Mouse (Mus musculus) midbrain, embryonic 12.5 days (tissue): ENCODE data around the gene Jak1. TPM values are rescaled to one million over a fixed set of nuclear protein-coding genes. Genes with fewer than 3 reads are reported as not detected.

Experiments used
- ATAC-seq: fragments of 200-750 bp; cut with Nextera tagmentation; 2 replicates; pipeline ENCODE4 v1.8.0; 2017; ENCODE audit warnings: low read depth, moderate TSS enrichment, moderate library complexity; ENCODE audit not compliant: low FRiP score
- H3K27ac ChIP-seq: fragments of 300-500 bp; sonication (generic); replicated peaks from 2 replicates; pipeline ENCODE4 v1.5.1; 2016; ENCODE audit warnings: mild to moderate bottlenecking
- H3K27me3 ChIP-seq: fragments of 300-500 bp; sonication (generic); 2 replicates; pipeline ENCODE4 v1.6.1; 2016; ENCODE audit warnings: mild to moderate bottlenecking
- H3K36me3 ChIP-seq: fragments of 300-500 bp; sonication (generic); 2 replicates; pipeline ENCODE4 v1.6.1; 2016
- H3K4me1 ChIP-seq: fragments of 300-500 bp; sonication (generic); 2 replicates; pipeline ENCODE4 v1.6.1; 2016
- H3K4me2 ChIP-seq: fragments of 300-500 bp; sonication (generic); replicated peaks from 2 replicates; pipeline ENCODE4 v1.6.1; 2016; ENCODE audit warnings: mild to moderate bottlenecking, moderate library complexity
- H3K4me3 ChIP-seq: fragments of 300-500 bp; sonication (generic); 2 replicates; pipeline ENCODE4 v1.5.1; 2016; ENCODE audit warnings: mild to moderate bottlenecking
- H3K9ac ChIP-seq: fragments of 300-500 bp; sonication (generic); replicated peaks from 2 replicates; pipeline ENCODE4 v1.6.1; 2016; ENCODE audit warnings: mild to moderate bottlenecking, moderate library complexity
- H3K9me3 ChIP-seq: fragments of 300-500 bp; sonication (generic); 2 replicates; pipeline ENCODE4 v1.6.1; 2016; ENCODE audit warnings: mild to moderate bottlenecking
- WGBS: fragments of 180-500 bp; shearing (Covaris S2); methylation state at CpG from one replicate; pipeline ENCODE4 v1.1.7; 2016; 5-methylcytosine and 5-hydroxymethylcytosine counted together
- polyA plus RNA-seq: library from polyadenylated mRNA; unstranded; fragments of >200 nt; fragmentation: Nextera tagmentation; extraction: Ambion mirVana; gene quantifications from 2 replicates; pipeline ENCODE4 v1.2.1, GENCODE M21; 2016

Jak1 gene
- polyA plus RNA-seq = 51.5 and 52.6 TPM in 2 replicates

GRCm38 (mm10) chr4:101264741-101265513 lies at the start of gene Jak1:
Gene Jak1, minus strand, starts transcription at chr4:101265282.
- Histone ChIP-seq H3K9me3 (no peaks in the 10 kb centered on the region), H3K4me2 (peak within 1 kb of the TSS; percentile 80), H3K9ac (peak within 1 kb of the TSS; percentile 87), H3K4me1 (0 out of 2 replicates have a peak, but pooled peaks cover 3% of the 10 kb centered on the region), H3K4me3 (peak within 1 kb of the TSS; percentile 96), H3K27ac (peak within 1 kb of the TSS; percentile 81), H3K36me3 (no peaks in the 10 kb centered on the region), H3K27me3 (0 out of 2 replicates have a peak, but pooled peaks cover 7% of the 10 kb centered on the region)
- WGBS = under 1% methylated on average over 82 of the region's 84 CpGs
- peak; percentile 98 for ATAC-seq

GRCm38 (mm10) chr4:101312055-101312454 lies 47.0 kb upstream of the Jak1 start:
- ATAC-seq = no peak
- 83% methylated on average over 6 of the region's 6 CpGs for WGBS
- no peaks in the 10 kb centered on the region for H3K4me1 ChIP-seq
- H3K27me3 ChIP-seq = peaks cover 11% of the 10 kb centered on the region; the same call in 1 of the 2 replicates
- no peak overlapping the region for H3K4me2 ChIP-seq
- no peak overlapping the region for H3K9ac ChIP-seq
- no peaks in the 10 kb centered on the region for H3K9me3 ChIP-seq
- H3K4me3 ChIP-seq = no peak overlapping the region
- H3K27ac ChIP-seq = no peak overlapping the region
- H3K36me3 ChIP-seq = no peaks in the 10 kb centered on the region

GRCm38 (mm10) chr4:101308166-101308565 lies 43.1 kb upstream of the Jak1 start:
- Histone ChIP-seq H3K9ac (no peak overlapping the region), H3K4me2 (no peak overlapping the region), H3K27me3 (0 out of 2 replicates have a peak, but pooled peaks cover 8% of the 10 kb centered on the region), H3K27ac (no peak overlapping the region), H3K4me1 (no peaks in the 10 kb centered on the region), H3K9me3 (no peaks in the 10 kb centered on the region), H3K4me3 (no peak overlapping the region), H3K36me3 (no peaks in the 10 kb centered on the region)
- WGBS = 92% methylated on average over 4 of the region's 4 CpGs
- ATAC-seq = no peak

- ATAC-seq = no peak
- H3K4me3 ChIP-seq = no peak overlapping the region
- no peak overlapping the region for H3K4me2 ChIP-seq
- no peak overlapping the region for H3K9ac ChIP-seq
- H3K27ac ChIP-seq = no peak overlapping the region
- H3K36me3 ChIP-seq = no peaks in the 10 kb centered on the region
- H3K27me3 ChIP-seq = 0 out of 2 replicates have a peak, but pooled peaks cover 5% of the 10 kb centered on the region
- no peaks in the 10 kb centered on the region for H3K9me3 ChIP-seq
- 80% methylated on average over 4 of the region's 4 CpGs for WGBS
- no peaks in the 10 kb centered on the region for H3K4me1 ChIP-seq
Observed at GRCm38 (mm10) chr4:101307286-101307685, 42.2 kb upstream of the Jak1 start.

GRCm38 (mm10) chr4:101306132-101306915 lies 41.2 kb upstream of the Jak1 start:
- 0 out of 2 replicates have a peak, but pooled peaks cover 2% of the 10 kb centered on the region for H3K27me3 ChIP-seq
- H3K4me3 ChIP-seq = no peak overlapping the region
- H3K4me1 ChIP-seq = no peaks in the 10 kb centered on the region
- ATAC-seq = no peak
- no peak overlapping the region for H3K27ac ChIP-seq
- no peaks in the 10 kb centered on the region for H3K9me3 ChIP-seq
- H3K36me3 ChIP-seq = no peaks in the 10 kb centered on the region
- no peak overlapping the region for H3K4me2 ChIP-seq
- WGBS = 62% methylated on average over 8 of the region's 8 CpGs
- no peak overlapping the region for H3K9ac ChIP-seq

GRCm38 (mm10) chr4:101305126-101305525 lies 40.0 kb upstream of the Jak1 start:
- Histone ChIP-seq H3K27me3 (peaks cover 2% of the 10 kb centered on the region; the same call in 1 of the 2 replicates), H3K9ac (no peak overlapping the region), H3K4me3 (no peak overlapping the region), H3K27ac (no peak overlapping the region), H3K36me3 (no peaks in the 10 kb centered on the region), H3K4me1 (no peaks in the 10 kb centered on the region), H3K4me2 (no peak overlapping the region), H3K9me3 (no peaks in the 10 kb centered on the region)
- 88% methylated on average over 9 of the region's 9 CpGs for WGBS
- no peak for ATAC-seq

- Histone ChIP-seq H3K4me3 (no peak overlapping the region), H3K27ac (no peak overlapping the region), H3K9ac (no peak overlapping the region), H3K4me1 (no peaks in the 10 kb centered on the region), H3K4me2 (no peak overlapping the region), H3K9me3 (no peaks in the 10 kb centered on the region), H3K27me3 (peaks cover 2% of the 10 kb centered on the region; the same call in 1 of the 2 replicates), H3K36me3 (no peaks in the 10 kb centered on the region)
- WGBS = 90% methylated on average over 4 of the region's 4 CpGs
- ATAC-seq = no peak
Observed at GRCm38 (mm10) chr4:101304114-101304513, 39.0 kb upstream of the Jak1 start.

GRCm38 (mm10) chr4:101300392-101300910 lies 35.4 kb upstream of the Jak1 start:
- WGBS = 54% methylated on average over 4 of the region's 4 CpGs
- Histone ChIP-seq H3K4me3 (no peak overlapping the region), H3K27me3 (no peaks in the 10 kb centered on the region; the same call in 1 of the 2 replicates)

GRCm38 (mm10) chr4:101298311-101298990 lies 33.4 kb upstream of the Jak1 start:
- no peak for ATAC-seq
- Histone ChIP-seq H3K4me1 (no peaks in the 10 kb centered on the region), H3K36me3 (no peaks in the 10 kb centered on the region), H3K27ac (no peak overlapping the region), H3K9ac (no peak overlapping the region), H3K4me3 (no peak overlapping the region), H3K4me2 (no peak overlapping the region), H3K27me3 (peaks cover 14% of the 10 kb centered on the region), H3K9me3 (no peaks in the 10 kb centered on the region)
- WGBS = 78% methylated on average over 12 of the region's 12 CpGs

More at GRCm38 (mm10) chr4:101300392-101300910, 35.4 kb upstream of the Jak1 start:
- Histone ChIP-seq H3K27ac (no peak overlapping the region), H3K4me1 (no peaks in the 10 kb centered on the region), H3K9me3 (no peaks in the 10 kb centered on the region), H3K36me3 (no peaks in the 10 kb centered on the region), H3K9ac (no peak overlapping the region), H3K4me2 (no peak overlapping the region)
- ATAC-seq = no peak

- WGBS = 78% methylated on average over 7 of the region's 7 CpGs
- Histone ChIP-seq H3K4me1 (peaks cover 15% of the 10 kb centered on the region), H3K9ac (no peak overlapping the region), H3K27ac (no peak overlapping the region), H3K9me3 (no peaks in the 10 kb centered on the region), H3K36me3 (no peaks in the 10 kb centered on the region), H3K4me2 (no peak overlapping the region), H3K27me3 (peaks cover 30% of the 10 kb centered on the region), H3K4me3 (no peak overlapping the region)
- ATAC-seq = no peak
Observed at GRCm38 (mm10) chr4:101296836-101297235, 31.8 kb upstream of the Jak1 start.

- Histone ChIP-seq H3K9me3 (no peaks in the 10 kb centered on the region), H3K27me3 (peaks cover 38% of the 10 kb centered on the region), H3K4me2 (no peak overlapping the region)
Observed at GRCm38 (mm10) chr4:101295788-101296187, 30.7 kb upstream of the Jak1 start.

More at GRCm38 (mm10) chr4:101295788-101296187, 30.7 kb upstream of the Jak1 start:
- Histone ChIP-seq H3K27ac (no peak overlapping the region), H3K36me3 (no peaks in the 10 kb centered on the region), H3K4me1 (peaks cover 16% of the 10 kb centered on the region), H3K9ac (no peak overlapping the region), H3K4me3 (no peak overlapping the region)
- no peak for ATAC-seq
- 78% methylated on average over 3 of the region's 3 CpGs for WGBS
